Mouse (Mus musculus): ENCODE measurements around the gene Cttnbp2nl. TPM values are rescaled to one million over a fixed set of nuclear protein-coding genes. Genes with fewer than 3 reads are reported as not detected.

The Cttnbp2nl gene
- polyA plus RNA-seq, 1 experiment from 2014 or later, result 53.1 TPM

DNA sequence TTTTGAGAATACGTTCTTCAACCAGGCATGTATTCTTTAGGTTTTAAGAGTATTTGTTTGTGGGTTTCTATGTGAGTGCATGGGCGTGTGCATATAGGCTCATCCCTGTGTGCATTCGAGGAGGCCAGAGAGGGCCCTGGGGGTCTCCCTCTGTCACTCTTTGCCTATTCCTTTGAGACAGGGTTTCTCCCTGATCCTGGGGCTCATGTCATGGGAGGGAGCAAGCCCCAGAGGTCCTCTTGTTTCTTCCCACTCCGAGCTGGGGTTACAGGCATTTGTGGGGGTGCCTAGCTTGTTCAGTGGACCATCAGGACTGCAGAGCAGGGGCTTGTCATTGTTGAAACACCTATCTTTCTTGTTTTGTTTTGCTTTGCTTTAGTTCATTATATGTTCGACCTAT, 65.1 kb downstream of the Cttnbp2nl start:
- Histone ChIP-seq H3K4me3 (replicated peaks) (no peak overlapping the region), H3K27ac (no peak overlapping the region), H3K36me3 (replicated peaks) (no peaks in the 10 kb centered on the region), H3K9me3 (no peaks in the 10 kb centered on the region), H3K27me3 (no peaks in the 10 kb centered on the region), H3K9ac (no peak overlapping the region), H3K4me2 (no peak overlapping the region), H3K4me1 (no peaks in the 10 kb centered on the region)
- no peak for ATAC-seq (ENCODE audit: low FRiP score)
- WGBS, result 82% methylated on average over 5 of the region's 5 CpGs

DNA sequence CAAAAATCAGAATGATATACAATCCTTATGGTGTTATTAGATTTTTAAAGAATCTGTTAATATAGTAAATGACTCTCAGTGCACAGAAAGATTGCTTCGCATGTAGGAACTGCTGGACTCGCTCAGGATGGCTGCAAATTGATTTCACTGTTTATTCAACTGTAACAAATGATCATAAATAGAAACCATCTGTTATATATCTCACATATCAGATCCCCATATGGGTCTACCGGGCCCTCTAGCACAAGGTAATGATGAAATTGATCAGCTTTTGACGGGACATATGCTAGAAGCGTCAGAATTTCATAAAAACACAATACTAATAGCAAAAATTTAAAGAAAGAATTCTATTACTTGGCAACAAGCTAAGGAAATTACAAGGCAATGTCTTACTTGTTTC, 73.2 kb downstream of the Cttnbp2nl start:
- 84% methylated on average over 5 of the region's 5 CpGs for WGBS
- no peak for ATAC-seq (ENCODE audit: low FRiP score)

DNA sequence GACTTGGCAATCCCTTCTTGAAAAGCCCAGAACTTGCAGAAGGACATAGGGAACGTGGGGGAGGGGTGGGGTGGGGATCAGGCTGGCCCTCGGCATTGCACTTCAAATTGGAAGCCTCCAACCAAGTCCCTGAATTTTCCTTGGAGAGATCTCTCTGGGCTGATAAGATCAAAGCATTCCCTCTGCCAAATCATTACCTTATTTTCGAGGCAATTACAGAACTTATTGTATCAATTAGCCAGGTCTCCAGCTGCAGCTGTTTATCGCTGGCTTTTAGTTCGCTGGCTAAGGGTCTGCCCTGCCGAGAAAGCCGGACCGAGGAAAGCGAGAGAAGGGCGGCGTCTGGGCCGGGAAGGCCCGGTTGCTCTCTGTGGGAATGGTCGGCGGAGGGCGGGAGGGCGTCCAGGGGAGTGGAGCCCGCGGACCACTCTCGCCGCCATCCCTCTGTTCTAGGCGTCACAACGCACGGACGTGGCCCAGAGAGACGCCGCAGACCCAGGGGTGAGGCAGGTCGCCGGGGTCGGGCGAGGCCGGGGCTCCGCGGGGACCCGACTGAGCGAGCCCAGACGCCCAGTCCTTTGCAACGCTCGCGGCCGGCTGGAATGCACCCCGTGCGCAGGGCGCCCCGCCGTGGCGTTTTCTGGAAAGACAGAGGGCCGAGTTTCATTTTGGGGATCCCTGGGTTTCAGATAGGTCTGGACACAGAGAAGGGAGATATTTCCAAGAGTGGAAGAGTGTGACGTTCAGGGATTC, 85.2 kb downstream of the Cttnbp2nl start:
- ATAC-seq (ENCODE audit: low FRiP score), result peak; percentile 76
- 1% methylated on average over 49 of the region's 49 CpGs for WGBS
- no peak overlapping the region for H3K27ac ChIP-seq

More for the DNA sequence above, 73.2 kb downstream of the Cttnbp2nl start:
- Histone ChIP-seq H3K9me3 (no peaks in the 10 kb centered on the region), H3K4me1 (no peaks in the 10 kb centered on the region), H3K27ac (no peak overlapping the region), H3K9ac (no peak overlapping the region), H3K4me3 (replicated peaks) (no peak overlapping the region), H3K4me2 (no peak overlapping the region), H3K36me3 (replicated peaks) (no peaks in the 10 kb centered on the region), H3K27me3 (no peaks in the 10 kb centered on the region)

DNA sequence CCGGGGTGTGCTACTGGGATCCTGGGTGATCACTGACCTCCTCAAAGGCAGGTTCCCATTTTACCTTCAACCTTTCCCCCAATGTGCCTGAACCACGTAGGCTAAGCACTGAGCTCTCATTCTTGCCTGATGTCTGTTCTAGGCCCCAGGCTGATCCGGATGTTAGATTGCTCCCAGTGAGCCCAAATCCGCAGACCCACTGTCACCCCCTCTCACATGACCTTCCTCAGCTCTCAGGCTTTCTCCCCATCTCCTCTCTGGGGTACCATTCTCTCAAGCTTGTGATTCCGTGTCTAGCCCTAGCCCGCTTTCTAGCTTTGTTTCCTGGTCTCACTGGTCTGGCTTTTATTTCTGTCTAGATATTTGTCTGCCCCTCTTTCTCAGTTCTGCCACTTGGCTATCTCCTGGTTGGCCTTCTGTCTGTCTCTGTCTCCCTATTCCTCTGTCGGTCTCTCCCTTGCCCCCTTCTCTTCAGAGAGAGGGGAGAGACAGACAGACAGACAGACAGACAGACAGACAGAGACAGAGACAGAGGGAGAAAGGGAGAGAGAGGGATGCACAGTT, 86.9 kb downstream of the Cttnbp2nl start:
- H3K4me2 ChIP-seq, result no peak overlapping the region
- H3K9me3 ChIP-seq, result no peaks in the 10 kb centered on the region
- 82% methylated on average over 7 of the region's 7 CpGs for WGBS
- no peak for ATAC-seq (ENCODE audit: low FRiP score)
- peaks cover 61% of the 10 kb centered on the region for H3K27me3 ChIP-seq
- H3K4me3 ChIP-seq (replicated peaks), result no peak overlapping the region
- H3K9ac ChIP-seq, result no peak overlapping the region
- no peaks in the 10 kb centered on the region for H3K36me3 ChIP-seq (replicated peaks)
- H3K27ac ChIP-seq, result no peak overlapping the region
- peaks cover 47% of the 10 kb centered on the region for H3K4me1 ChIP-seq

More for the DNA sequence above, 85.2 kb downstream of the Cttnbp2nl start:
- peak overlapping the region; percentile 57 for H3K9ac ChIP-seq
- H3K4me2 ChIP-seq, result peak overlapping the region; percentile 79
- H3K4me3 ChIP-seq (replicated peaks), result peak overlapping the region; percentile 50
- H3K9me3 ChIP-seq, result no peaks in the 10 kb centered on the region
- peaks cover 45% of the 10 kb centered on the region for H3K27me3 ChIP-seq
- H3K4me1 ChIP-seq, result peaks cover 30% of the 10 kb centered on the region
- H3K36me3 ChIP-seq (replicated peaks), result no peaks in the 10 kb centered on the region

DNA sequence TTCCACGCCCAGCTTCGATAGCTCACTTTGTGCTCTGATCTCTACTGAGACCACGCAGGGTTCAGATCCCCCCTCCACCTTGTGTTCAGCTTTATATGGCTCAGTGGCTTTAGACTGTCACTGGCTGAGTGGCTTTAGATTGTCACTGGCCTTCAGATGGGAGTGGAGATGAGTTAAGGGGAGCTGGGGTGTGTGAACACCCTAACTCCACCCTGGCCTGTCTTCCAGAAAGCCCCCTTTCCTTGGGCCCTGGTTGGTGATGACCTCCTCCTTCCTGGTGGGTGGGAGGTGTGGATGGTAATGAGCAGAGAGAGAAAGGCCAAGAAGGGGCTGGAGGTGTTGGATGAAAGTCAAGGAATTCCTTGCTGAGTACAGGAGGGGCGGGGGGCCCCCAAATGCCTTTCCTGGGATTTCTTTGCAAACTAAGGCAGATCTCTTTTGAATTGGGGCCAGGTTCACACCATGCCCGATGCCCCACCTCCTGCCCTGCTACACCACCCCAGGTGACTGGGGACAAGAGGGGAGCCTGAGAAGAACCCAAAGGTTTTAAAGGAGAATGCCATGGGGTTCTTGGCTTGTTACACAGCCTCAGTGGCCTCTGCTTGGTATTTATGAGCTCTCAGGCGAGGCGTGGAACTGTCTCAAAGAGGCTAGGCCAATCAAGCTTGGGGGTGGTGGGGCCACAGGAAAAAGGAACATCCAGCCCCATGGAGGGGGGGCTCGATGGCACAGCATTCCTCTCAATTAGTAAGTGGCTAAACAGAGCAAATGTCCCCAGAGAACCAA, 87.7 kb downstream of the Cttnbp2nl start:
- H3K9ac ChIP-seq, result no peak overlapping the region
- H3K4me2 ChIP-seq, result no peak overlapping the region
- no peaks in the 10 kb centered on the region for H3K36me3 ChIP-seq (replicated peaks)
- WGBS, result 85% methylated on average over 8 of the region's 8 CpGs
- H3K9me3 ChIP-seq, result no peaks in the 10 kb centered on the region
- peaks cover 47% of the 10 kb centered on the region for H3K4me1 ChIP-seq
- no peak overlapping the region for H3K27ac ChIP-seq
- ATAC-seq (ENCODE audit: low FRiP score), result no peak
- no peak overlapping the region for H3K4me3 ChIP-seq (replicated peaks)
- peaks cover 69% of the 10 kb centered on the region for H3K27me3 ChIP-seq

DNA sequence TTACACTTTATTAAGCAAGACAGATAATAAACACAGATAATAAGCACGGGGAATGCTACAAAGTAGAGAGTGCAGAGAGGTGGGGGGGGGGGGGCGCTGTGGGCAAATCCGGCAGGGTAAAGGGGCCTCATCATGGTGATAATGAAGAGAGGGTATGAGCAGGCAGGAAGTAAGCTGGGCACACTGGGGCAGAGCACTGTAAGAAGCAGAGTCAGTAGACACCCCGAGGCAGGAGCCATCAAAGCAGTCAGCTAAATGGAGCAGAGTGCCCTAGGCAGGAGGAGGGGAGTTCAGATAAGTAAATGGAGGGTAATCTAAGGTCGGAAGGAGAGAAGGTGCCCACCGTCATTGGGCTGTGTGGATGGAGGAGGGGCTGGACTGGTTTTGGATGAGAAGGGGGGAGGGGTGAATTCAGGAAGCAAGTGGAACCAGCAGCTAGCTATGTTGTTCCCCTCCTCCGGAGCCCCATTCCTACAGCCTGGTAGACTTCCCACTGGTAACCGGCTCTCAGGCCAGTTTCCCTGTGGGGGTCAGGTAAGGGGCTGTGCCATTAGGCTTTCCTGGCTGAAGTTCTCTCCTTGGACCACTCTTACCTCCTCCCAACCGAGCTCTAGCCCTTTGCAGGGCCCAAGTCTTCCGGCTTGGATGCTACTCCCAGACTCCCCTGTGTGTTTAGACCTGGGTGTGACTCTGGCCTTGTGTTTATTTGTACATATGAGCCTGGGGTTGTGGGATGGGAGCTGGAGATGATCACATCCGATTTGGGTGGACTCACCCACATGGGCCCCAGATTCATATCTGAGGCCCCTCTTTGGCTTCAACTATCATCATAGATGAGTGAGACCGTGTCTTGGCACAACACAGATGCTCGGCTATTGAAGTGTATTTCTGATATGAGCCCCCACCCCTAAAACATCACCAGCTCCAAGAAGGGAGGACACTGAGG, 89.3 kb downstream of the Cttnbp2nl start:
- H3K9ac ChIP-seq, result no peak overlapping the region
- 33% methylated on average over 12 of the region's 13 CpGs for WGBS
- H3K4me3 ChIP-seq (replicated peaks), result no peak overlapping the region
- H3K27me3 ChIP-seq, result peaks cover 83% of the 10 kb centered on the region
- no peak for ATAC-seq (ENCODE audit: low FRiP score)
- no peaks in the 10 kb centered on the region for H3K9me3 ChIP-seq
- H3K4me2 ChIP-seq, result no peak overlapping the region
- no peaks in the 10 kb centered on the region for H3K36me3 ChIP-seq (replicated peaks)
- no peak overlapping the region for H3K27ac ChIP-seq
- H3K4me1 ChIP-seq, result peaks cover 49% of the 10 kb centered on the region

GRCm38 (mm10) chr3:104962866-104963265, 90.1 kb downstream of the Cttnbp2nl start:
- Histone ChIP-seq H3K4me1 (peaks cover 42% of the 10 kb centered on the region), H3K27me3 (peaks cover 89% of the 10 kb centered on the region), H3K4me2 (no peak overlapping the region), H3K9me3 (no peaks in the 10 kb centered on the region), H3K27ac (no peak overlapping the region), H3K9ac (no peak overlapping the region), H3K4me3 (replicated peaks) (no peak overlapping the region), H3K36me3 (replicated peaks) (no peaks in the 10 kb centered on the region)
- no peak for ATAC-seq (ENCODE audit: low FRiP score)
- 6% methylated on average over 5 of the region's 5 CpGs for WGBS

GRCm38 (mm10) chr3:104962141-104962611, 90.8 kb downstream of the Cttnbp2nl start:
- Histone ChIP-seq H3K9me3 (no peaks in the 10 kb centered on the region), H3K4me3 (replicated peaks) (peak overlapping the region; percentile 49), H3K27ac (no peak overlapping the region), H3K4me1 (peaks cover 35% of the 10 kb centered on the region), H3K4me2 (peak overlapping the region; percentile 74), H3K27me3 (peaks cover 91% of the 10 kb centered on the region), H3K9ac (peak overlapping the region; percentile 41; the same call in 1 of the 2 replicates), H3K36me3 (replicated peaks) (no peaks in the 10 kb centered on the region)
- no peak for ATAC-seq (ENCODE audit: low FRiP score)
- under 1% methylated on average over 28 of the region's 31 CpGs for WGBS

DNA sequence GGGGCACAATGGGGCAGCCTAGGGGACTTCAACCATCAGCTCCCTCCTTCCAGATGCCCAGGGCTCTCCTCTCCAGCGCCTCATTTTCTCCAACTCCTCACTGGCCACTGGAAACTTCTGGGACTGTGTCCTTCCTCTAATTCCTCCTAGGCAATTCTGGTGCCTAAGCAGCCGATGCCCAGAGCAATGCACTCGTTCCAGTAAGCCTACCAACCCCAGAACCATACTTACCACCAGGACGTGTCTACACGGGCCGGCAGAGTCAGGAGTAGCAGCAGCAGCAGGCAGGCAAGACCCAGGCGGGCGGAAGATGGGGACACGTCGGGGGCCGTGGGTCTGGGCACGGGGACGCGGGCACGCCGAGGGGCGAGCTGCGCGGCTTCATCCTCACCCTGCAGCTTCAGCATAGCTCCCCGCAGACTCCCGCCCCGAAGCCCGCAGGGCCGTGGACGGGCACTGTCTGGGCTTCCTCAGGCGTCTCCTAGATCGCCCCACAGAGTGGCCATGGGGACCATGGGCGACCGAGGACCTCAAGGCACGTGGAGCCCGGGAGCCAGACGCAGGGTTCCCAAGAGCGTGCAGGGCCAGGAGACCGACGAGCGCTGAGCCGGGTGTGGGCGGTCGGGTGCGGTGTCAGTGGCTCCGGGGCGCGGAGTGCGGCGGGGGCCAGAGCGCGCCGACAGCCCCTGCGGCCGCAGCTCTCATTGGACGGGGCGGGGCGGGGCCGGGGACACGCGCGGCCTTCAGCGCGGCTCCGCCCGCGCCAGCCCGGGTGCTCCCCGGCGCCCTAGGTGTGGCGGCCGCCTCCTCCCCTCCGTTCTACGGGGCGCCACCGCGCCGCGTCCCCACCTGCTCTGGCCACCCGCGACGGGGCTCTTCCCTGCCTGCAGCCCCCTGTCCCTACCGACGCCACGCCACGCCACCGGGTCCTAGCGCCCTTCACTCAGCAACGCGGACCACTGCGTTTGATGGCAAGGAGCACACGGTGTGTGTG, 91.6 kb downstream of the Cttnbp2nl start, which contains the start of gene Wnt2b:
TSS of gene Wnt2b (minus strand) at position 856 of the 994 bp plus-strand sequence.
- Histone ChIP-seq H3K9ac (peak within 1 kb of the TSS; percentile 41; the same call in 1 of the 2 replicates), H3K27me3 (peaks cover 84% of the 10 kb centered on the region), H3K4me1 (peaks cover 30% of the 10 kb centered on the region), H3K36me3 (replicated peaks) (no peaks in the 10 kb centered on the region), H3K9me3 (no peaks in the 10 kb centered on the region), H3K4me2 (peak within 1 kb of the TSS; percentile 74), H3K27ac (no peak within 1 kb of the TSS), H3K4me3 (replicated peaks) (peak within 1 kb of the TSS; percentile 49)
- ATAC-seq (ENCODE audit: low FRiP score), result peak; percentile 54
- under 1% methylated on average over 78 of the region's 87 CpGs for WGBS

GRCm38 (mm10) chr3:104960026-104961000, 92.6 kb downstream of the Cttnbp2nl start:
- Histone ChIP-seq H3K4me3 (replicated peaks) (no peak overlapping the region; the same call in 1 of the 2 replicates), H3K9ac (no peak overlapping the region), H3K4me2 (no peak overlapping the region), H3K36me3 (replicated peaks) (peaks cover 6% of the 10 kb centered on the region; the same call in 1 of the 2 replicates), H3K4me1 (peaks cover 30% of the 10 kb centered on the region), H3K9me3 (no peaks in the 10 kb centered on the region), H3K27ac (no peak overlapping the region), H3K27me3 (peaks cover 75% of the 10 kb centered on the region)
- 7% methylated on average over 19 of the region's 19 CpGs for WGBS
- no peak for ATAC-seq (ENCODE audit: low FRiP score)
